Mouse (Mus musculus) forebrain, embryonic 14.5 days (tissue): Measurements from ENCODE around the gene Ephx4. TPM values are rescaled to one million over a fixed set of nuclear protein-coding genes. Genes with fewer than 3 reads are reported as not detected.
A peak's percentile ranks its signal among the peaks of the same experiment; 100 is the strongest.
"Not testable (repeated sequence)": the region's sequence is repeated elsewhere in the genome, so short reads cannot be mapped to it uniquely, and the experiment has no call there.

Experiments used
- ATAC-seq: fragments of 200-750 bp; cut with Nextera tagmentation; 2 replicates; pipeline ENCODE4 v1.8.0; 2017; ENCODE audit warnings: mild to moderate bottlenecking, moderate library complexity
- DNase-seq: peaks from one replicate; pipeline ENCODE4 v3.0.0-alpha.2; 2015; ENCODE audit warnings: low spot score
- H3K27ac ChIP-seq: fragments of 300-500 bp; sonication (generic); 2 replicates; pipeline ENCODE4 v1.5.1; 2014; ENCODE audit warnings: low read depth, mild to moderate bottlenecking, control low read depth, low read length, moderate library complexity
- H3K27me3 ChIP-seq: fragments of 300-500 bp; sonication (generic); replicated peaks from 2 replicates; pipeline ENCODE4 v1.6.1; 2014; ENCODE audit warnings: low read length, control low read depth, mixed read lengths; ENCODE audit not compliant: control insufficient read depth, insufficient read depth
- H3K36me3 ChIP-seq: fragments of 300-500 bp; sonication (generic); 2 replicates; pipeline ENCODE4 v1.6.1; 2014; ENCODE audit warnings: low read length, control low read depth; ENCODE audit not compliant: control insufficient read depth, insufficient read depth
- H3K4me1 ChIP-seq: fragments of 300-500 bp; sonication (generic); 2 replicates; pipeline ENCODE4 v1.6.1; 2014; ENCODE audit warnings: antibody characterized with exemption, low read length, control low read depth; ENCODE audit not compliant: control insufficient read depth, insufficient read depth
- H3K4me2 ChIP-seq: fragments of 300-500 bp; sonication (generic); 2 replicates; pipeline ENCODE4 v1.6.1; 2014; ENCODE audit warnings: mild to moderate bottlenecking, control low read depth, low read length
- H3K4me3 ChIP-seq: fragments of 300-500 bp; sonication (generic); 2 replicates; pipeline ENCODE4 v1.5.1; 2014; ENCODE audit warnings: low read depth, low read length, control low read depth
- H3K9ac ChIP-seq: fragments of 300-500 bp; sonication (generic); 2 replicates; pipeline ENCODE4 v1.6.1; 2014; ENCODE audit warnings: mild to moderate bottlenecking, low read length, control low read depth, moderate library complexity
- H3K9me3 ChIP-seq: fragments of 300-500 bp; sonication (generic); replicated peaks from 2 replicates; pipeline ENCODE4 v1.6.1; 2016; ENCODE audit warnings: low read length, control low read depth, mixed read lengths; ENCODE audit not compliant: control insufficient read depth
- WGBS: fragments of 180-500 bp; shearing (Covaris S2); extraction: QIAGEN DNeasy Blood & Tissue Kit; methylation state at CpG from one replicate; pipeline ENCODE4 v1.1.7; 2014; 5-methylcytosine and 5-hydroxymethylcytosine counted together
- polyA plus RNA-seq: library from polyadenylated mRNA; unstranded; fragments of >200 nt; fragmentation: Nextera tagmentation; extraction: Ambion mirVana; gene quantifications from 2 replicates; pipeline ENCODE4 v1.2.1, GENCODE M21; 2014

Ephx4 gene
- polyA plus RNA-seq, 1 experiment from 2014 or later = 5.5 TPM

DNA sequence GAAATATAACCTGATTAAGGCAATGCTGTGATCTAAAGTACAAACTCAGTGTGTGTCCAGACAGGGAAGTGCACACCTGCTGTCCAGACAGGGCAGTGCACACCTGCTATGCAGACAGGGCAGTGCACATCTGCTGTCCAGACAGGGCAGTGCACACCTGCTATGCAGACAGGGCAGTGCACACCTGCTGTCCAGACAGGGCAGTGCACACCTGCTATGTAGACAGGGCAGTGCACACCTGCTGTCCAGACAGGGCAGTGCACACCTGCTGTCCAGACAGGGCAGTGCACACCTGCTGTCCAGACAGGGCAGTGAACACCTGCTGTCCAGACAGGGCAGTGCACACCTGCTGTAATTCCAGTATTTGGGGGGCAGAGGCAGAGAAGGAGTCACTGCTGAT lies 16.1 kb upstream of the Ephx4 start:
- not testable (repeated sequence) for H3K27me3 ChIP-seq, H3K27ac ChIP-seq, H3K9me3 ChIP-seq, H3K4me2 ChIP-seq, DNase-seq, H3K4me1 ChIP-seq, ATAC-seq, H3K4me3 ChIP-seq, H3K36me3 ChIP-seq, H3K9ac ChIP-seq

DNA sequence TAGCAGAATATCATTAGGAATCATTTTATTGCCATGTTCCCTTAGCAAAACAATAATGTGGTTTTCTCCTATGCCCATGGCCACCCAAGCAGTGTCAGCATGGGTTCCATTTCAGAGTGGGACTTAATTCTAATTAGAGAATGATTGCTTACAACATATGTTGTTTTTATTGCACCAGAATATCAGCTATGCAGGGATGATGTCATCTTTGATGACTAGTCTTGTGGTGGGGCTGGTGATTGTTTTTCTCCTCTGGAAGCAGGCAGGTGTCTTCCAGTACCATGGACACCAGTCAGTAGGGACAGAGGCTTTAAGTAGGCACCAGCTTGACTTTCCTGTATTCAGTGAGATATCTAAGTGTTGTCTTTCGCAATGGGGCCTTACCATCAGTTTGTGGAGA lies 14.7 kb upstream of the Ephx4 start:
- 94% methylated on average over 1 of the region's 1 CpGs for WGBS
- no peak overlapping the region for H3K9ac ChIP-seq
- no peaks in the 10 kb centered on the region for H3K27me3 ChIP-seq
- ATAC-seq = no peak
- H3K27ac ChIP-seq = no peak overlapping the region
- no peak overlapping the region for H3K4me2 ChIP-seq
- no peaks in the 10 kb centered on the region for H3K4me1 ChIP-seq
- no peak for DNase-seq
- H3K9me3 ChIP-seq = no peaks in the 10 kb centered on the region
- no peaks in the 10 kb centered on the region for H3K36me3 ChIP-seq
- H3K4me3 ChIP-seq = no peak overlapping the region

DNA sequence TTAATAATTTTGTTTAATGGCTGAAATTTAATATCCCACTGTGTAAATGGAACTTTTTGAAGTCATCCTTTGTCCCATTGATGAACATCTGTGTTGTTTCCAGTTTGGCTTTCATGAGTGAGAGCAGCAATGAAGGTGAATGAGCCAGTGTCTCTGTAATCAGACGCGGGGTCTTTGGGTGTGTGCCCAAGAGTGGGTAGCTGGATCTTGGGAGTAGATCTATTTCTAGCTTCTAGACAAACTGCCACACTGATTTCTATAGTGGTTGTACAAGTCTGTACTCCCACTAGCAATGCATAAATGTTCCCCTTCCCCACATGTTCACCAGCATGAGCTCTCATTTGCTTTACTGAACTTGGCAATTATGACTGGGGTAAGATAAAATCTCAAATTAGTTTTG lies 13.2 kb upstream of the Ephx4 start:
- no peak overlapping the region for H3K4me3 ChIP-seq
- DNase-seq (no peak), ATAC-seq (no peak)
- no peaks in the 10 kb centered on the region for H3K36me3 ChIP-seq
- 88% methylated on average over 2 of the region's 2 CpGs for WGBS
- no peaks in the 10 kb centered on the region for H3K27me3 ChIP-seq
- H3K4me2 ChIP-seq = no peak overlapping the region
- H3K4me1 ChIP-seq = no peaks in the 10 kb centered on the region
- H3K9me3 ChIP-seq = no peaks in the 10 kb centered on the region
- H3K9ac ChIP-seq = no peak overlapping the region
- no peak overlapping the region for H3K27ac ChIP-seq

DNA sequence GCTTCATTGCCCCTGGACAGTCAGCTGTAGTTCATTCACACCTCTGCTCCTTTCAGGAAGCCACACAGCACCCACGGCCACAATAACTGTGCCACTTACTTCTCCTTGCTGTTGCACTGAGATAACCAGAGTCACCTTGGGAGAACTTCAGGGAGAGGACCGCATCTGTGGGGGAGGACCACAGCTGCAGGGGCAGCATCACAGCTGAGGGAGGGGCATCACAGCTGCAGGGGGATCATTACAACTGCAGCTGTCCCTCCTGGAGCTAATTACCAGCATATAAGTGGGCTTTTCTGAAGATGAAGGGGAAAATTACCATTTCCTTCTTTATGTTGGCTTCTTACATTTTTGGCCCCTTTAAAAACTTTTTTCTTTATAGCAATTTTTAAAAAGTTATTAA lies 8.1 kb upstream of the Ephx4 start:
- no peaks in the 10 kb centered on the region for H3K4me1 ChIP-seq
- H3K27me3 ChIP-seq = no peaks in the 10 kb centered on the region
- 70% methylated on average over 2 of the region's 2 CpGs for WGBS
- no peaks in the 10 kb centered on the region for H3K36me3 ChIP-seq
- H3K4me2 ChIP-seq = no peak overlapping the region
- DNase-seq (no peak), ATAC-seq (no peak)
- no peak overlapping the region for H3K9ac ChIP-seq
- H3K9me3 ChIP-seq = no peaks in the 10 kb centered on the region
- H3K4me3 ChIP-seq = no peak overlapping the region
- H3K27ac ChIP-seq = no peak overlapping the region

DNA sequence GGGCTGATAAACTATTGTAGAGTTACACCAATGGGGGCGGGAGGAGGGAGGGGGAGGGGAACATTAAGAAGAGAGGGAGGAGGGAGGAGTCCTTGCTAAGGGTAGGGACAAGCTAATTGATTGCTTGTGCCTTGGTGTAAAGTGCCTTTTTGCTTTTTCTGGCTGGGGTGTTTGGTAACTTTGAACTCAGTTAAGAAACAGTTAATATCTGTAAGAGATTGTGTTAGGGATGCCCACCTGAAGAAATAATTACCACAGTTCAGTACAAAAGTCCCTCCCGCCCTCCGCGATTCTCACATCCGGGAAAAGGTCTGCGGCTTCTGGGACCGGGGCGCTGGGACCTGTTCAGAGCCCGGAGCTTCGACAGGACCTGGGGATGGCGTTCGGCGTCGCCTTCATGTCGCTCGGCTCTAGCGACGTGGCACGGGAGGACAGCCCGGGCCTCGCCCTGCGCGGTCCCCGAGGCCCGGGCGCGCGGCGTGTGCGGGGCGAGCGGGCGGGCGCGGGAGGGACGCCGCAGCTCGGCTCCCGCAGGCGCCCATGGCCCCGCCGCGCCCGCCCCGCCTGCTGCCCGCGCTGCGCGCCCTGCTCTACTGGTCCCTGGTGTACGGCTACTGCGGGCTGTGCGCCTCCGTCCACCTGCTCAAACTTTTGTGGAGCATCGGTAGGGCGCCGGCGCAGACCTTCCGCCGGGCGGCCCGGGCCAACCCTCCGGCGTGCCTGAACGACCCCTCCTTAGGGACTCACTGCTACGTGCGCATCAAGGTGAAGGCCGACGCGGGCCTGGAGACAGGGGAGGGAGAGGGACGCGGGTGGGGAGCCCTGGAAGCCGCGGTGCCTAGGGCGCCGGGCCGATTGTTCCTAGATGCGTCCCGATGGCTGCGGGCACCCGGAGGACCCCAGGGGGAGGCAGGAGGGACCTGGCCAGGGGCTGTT lies 743 bp downstream of the Ephx4 start:
- peak overlapping the region; percentile 52 for H3K4me3 ChIP-seq
- H3K27ac ChIP-seq = no peak overlapping the region
- no peaks in the 10 kb centered on the region for H3K36me3 ChIP-seq
- peak overlapping the region; percentile 95 for H3K4me2 ChIP-seq
- H3K9ac ChIP-seq = peak overlapping the region; percentile 60
- no peaks in the 10 kb centered on the region for H3K4me1 ChIP-seq
- peaks cover 25% of the 10 kb centered on the region for H3K27me3 ChIP-seq
- no peaks in the 10 kb centered on the region for H3K9me3 ChIP-seq
- under 1% methylated on average over 71 of the region's 80 CpGs for WGBS
- DNase-seq = peak; percentile 39
- ATAC-seq = peak; percentile 85

DNA sequence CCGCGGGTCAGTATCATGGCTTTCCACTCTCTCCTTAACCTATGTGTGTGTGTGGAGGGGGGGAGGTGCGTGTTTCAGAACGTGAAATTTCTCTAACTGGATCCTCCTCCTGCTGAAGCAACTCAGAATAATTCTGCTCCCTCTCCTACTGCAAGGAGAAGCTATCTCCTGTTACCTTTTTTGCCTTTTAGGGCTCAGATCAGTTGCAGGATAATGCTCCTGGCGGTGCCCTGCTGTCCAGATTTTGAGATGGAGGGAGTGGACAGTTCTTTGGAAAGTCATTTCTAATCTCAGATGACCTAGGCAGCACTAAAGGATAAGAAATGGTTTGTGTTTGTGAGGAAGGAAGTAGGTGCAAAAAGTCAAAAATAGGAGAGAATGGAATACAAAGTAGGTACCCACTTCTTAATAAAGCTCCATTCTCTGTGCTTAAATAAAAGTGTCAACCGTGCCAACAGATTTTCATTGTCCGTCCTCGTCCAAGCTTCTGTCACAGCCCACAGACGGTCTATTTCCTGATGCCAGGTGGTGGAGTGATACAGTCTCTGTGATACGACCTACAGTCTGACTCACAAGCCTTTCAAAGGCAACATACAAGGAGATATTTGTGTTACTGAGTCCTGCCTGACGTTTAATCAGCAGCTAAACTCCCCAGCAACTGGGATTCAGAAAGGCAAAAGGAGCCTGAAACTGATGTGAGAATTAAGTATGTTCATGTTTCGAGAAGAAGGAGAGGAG lies 1.6 kb downstream of the Ephx4 start:
- 19% methylated on average over 12 of the region's 12 CpGs for WGBS
- ATAC-seq (no peak), DNase-seq (no peak)
- Histone ChIP-seq H3K9me3 (no peaks in the 10 kb centered on the region), H3K9ac (peak overlapping the region; percentile 60), H3K27ac (no peak overlapping the region), H3K4me1 (no peaks in the 10 kb centered on the region), H3K27me3 (peaks cover 25% of the 10 kb centered on the region), H3K4me3 (peak overlapping the region; percentile 52), H3K4me2 (peak overlapping the region; percentile 95), H3K36me3 (no peaks in the 10 kb centered on the region)

DNA sequence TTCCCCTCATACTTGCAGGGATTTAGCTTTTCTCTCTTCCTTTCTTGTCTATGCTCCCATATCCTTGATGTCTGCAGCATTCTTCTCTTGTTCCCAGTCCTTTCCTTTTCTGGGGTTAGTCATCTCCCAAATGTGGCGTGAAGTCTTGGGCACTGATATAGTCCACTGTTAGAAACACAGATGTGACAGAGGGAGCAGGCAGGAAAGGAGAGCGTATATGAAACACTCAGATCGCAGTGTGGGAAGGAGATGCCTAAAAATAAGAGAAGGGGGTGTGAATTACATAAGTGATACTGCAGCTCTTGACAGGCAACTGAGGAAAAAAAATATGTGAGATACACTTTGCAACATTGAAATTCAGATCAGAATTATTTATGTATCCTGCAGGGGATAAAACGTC lies 2.8 kb downstream of the Ephx4 start:
- no peak for DNase-seq
- 83% methylated on average over 4 of the region's 4 CpGs for WGBS
- Histone ChIP-seq H3K4me3 (no peak overlapping the region), H3K27me3 (peaks cover 25% of the 10 kb centered on the region), H3K4me2 (no peak overlapping the region), H3K9me3 (no peaks in the 10 kb centered on the region), H3K4me1 (no peaks in the 10 kb centered on the region), H3K27ac (no peak overlapping the region), H3K9ac (no peak overlapping the region), H3K36me3 (no peaks in the 10 kb centered on the region)
- no peak for ATAC-seq

DNA sequence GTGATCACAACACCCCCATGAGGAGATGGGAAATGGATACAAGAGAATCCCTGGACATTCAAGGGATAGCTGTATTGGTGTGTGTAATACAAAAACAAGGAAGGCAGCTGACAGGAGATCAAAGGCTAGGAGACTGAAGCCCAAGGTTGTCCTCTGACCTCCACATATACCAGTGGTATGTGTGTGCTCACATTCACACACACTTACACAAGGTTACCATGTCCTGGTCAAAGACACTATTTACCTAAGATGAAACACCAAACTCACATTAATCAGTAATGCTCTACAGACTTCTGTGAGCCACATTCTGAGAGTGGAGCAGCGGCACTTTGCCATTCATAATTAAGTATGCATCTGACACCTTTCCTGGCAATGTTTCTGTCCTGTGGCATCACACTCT lies 7.8 kb downstream of the Ephx4 start:
- 96% methylated on average over 1 of the region's 1 CpGs for WGBS
- no peaks in the 10 kb centered on the region for H3K36me3 ChIP-seq
- H3K4me1 ChIP-seq = no peaks in the 10 kb centered on the region
- H3K9ac ChIP-seq = no peak overlapping the region
- no peak overlapping the region for H3K4me2 ChIP-seq
- DNase-seq (no peak), ATAC-seq (no peak)
- no peak overlapping the region for H3K27ac ChIP-seq
- no peaks in the 10 kb centered on the region for H3K27me3 ChIP-seq
- H3K9me3 ChIP-seq = no peaks in the 10 kb centered on the region
- no peak overlapping the region for H3K4me3 ChIP-seq

DNA sequence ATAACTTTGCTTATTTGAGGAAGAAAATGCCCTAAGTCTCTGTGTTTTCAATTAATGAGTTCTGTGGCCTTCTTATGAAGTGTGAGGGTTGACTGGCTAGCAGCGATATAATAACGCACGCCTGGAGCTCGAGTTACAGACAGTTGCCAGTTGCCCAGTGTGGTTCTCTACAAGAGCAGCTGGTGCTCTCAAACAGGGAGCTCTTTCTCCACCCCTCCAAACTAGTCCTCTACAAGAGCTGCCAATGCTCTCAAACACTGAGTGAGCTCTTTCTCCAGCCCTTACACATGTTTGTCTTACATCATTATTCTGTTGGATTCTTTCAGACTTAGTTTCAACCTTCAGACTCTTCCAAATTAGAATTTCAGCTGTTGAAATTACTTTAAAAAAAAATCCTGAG lies 8.8 kb downstream of the Ephx4 start:
- H3K4me1 ChIP-seq = no peaks in the 10 kb centered on the region
- no peaks in the 10 kb centered on the region for H3K36me3 ChIP-seq
- H3K4me2 ChIP-seq = no peak overlapping the region
- ATAC-seq (no peak), DNase-seq (no peak)
- no peak overlapping the region for H3K27ac ChIP-seq
- H3K9ac ChIP-seq = no peak overlapping the region
- no peaks in the 10 kb centered on the region for H3K9me3 ChIP-seq
- H3K4me3 ChIP-seq = no peak overlapping the region
- H3K27me3 ChIP-seq = no peaks in the 10 kb centered on the region
- 63% methylated on average over 4 of the region's 4 CpGs for WGBS
